Mouse (Mus musculus): ENCODE results near the gene Cox6a2.
"Not testable (repeated sequence)": the region's sequence is repeated elsewhere in the genome, so short reads cannot be mapped to it uniquely, and the experiment has no call there.

Gene Cox6a2

GRCm38 (mm10) chr7:128231741-128232140 is 25.6 kb upstream of the Cox6a2 start:
- no peak for DNase-seq

- DNase-seq = no peak
These were observed 14.7 kb upstream of the Cox6a2 start for GRCm38 (mm10) chr7:128220936-128221335.

GRCm38 (mm10) chr7:128219952-128220351 is 13.8 kb upstream of the Cox6a2 start:
- no peak for DNase-seq

GRCm38 (mm10) chr7:128209826-128210225 is 3.6 kb upstream of the Cox6a2 start:
- DNase-seq = no peak

GRCm38 (mm10) chr7:128208187-128208586 is 2.0 kb upstream of the Cox6a2 start:
- peak; percentile 32 to 60 for DNase-seq

GRCm38 (mm10) chr7:128205695-128206094 is 492 bp downstream of the Cox6a2 start:
- no peak for DNase-seq

GRCm38 (mm10) chr7:128204179-128204578 is 2.0 kb downstream of the Cox6a2 start:
- DNase-seq = no peak

GRCm38 (mm10) chr7:128203071-128203470 is 3.1 kb downstream of the Cox6a2 start:
- DNase-seq = no peak

GRCm38 (mm10) chr7:128201607-128202006 is 4.6 kb downstream of the Cox6a2 start:
- no peak for DNase-seq

- no peak for DNase-seq
These were observed 24.5 kb downstream of the Cox6a2 start for GRCm38 (mm10) chr7:128181691-128182090.

GRCm38 (mm10) chr7:128180546-128180945 is 25.6 kb downstream of the Cox6a2 start:
- DNase-seq = no peak

GRCm38 (mm10) chr7:128180126-128180525 is 26.1 kb downstream of the Cox6a2 start:
- peak in 1 of 2 experiments; percentile 23 for DNase-seq

GRCm38 (mm10) chr7:128178385-128178784 is 27.8 kb downstream of the Cox6a2 start:
- DNase-seq = peak in 1 of 2 experiments; percentile 19

GRCm38 (mm10) chr7:128169996-128170395 is 36.2 kb downstream of the Cox6a2 start:
- DNase-seq = no peak

- DNase-seq = no peak
These were observed 39.8 kb downstream of the Cox6a2 start for GRCm38 (mm10) chr7:128166391-128166790.

GRCm38 (mm10) chr7:128164001-128164400 is 42.2 kb downstream of the Cox6a2 start:
- no peak for DNase-seq

GRCm38 (mm10) chr7:128158688-128159354 is 47.4 kb downstream of the Cox6a2 start:
- DNase-seq = not testable (repeated sequence)
